Mouse (Mus musculus) fat pad, adult 2 months (tissue): ENCODE results near the gene Tnfaip2.

Experiments
- DNase-seq: peaks from one replicate; pipeline ENCODE4 v3.0.0-alpha.2; 2011; ENCODE audit warnings: low read depth, low spot score; ENCODE audit errors: extremely low read depth

The Tnfaip2 gene

GRCm38 (mm10) chr12:111427438-111428113 is 14.7 kb upstream of the Tnfaip2 start:
- DNase-seq = no peak

DNA sequence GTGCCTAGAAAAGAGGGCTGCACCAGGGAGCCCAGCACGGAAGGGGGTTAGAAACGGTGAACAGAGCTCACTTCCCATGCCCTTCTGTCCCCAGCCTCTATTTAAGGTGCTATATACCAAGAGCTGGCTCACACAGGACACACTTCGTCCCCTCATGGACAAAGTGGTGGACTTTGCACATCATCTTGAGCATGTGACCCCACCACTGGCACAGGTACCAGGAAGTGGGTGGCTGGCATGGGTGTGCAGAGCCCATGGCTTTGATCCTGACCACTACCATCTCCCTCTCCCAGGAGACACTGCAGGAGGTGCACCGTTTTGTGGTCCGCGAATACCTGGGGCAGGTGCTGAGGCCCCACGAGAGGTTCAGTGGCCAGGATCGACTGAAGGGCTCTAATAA is 13.9 kb upstream of the Tnfaip2 start:
- DNase-seq = no peak

GRCm38 (mm10) chr12:111428961-111429911 is 13.0 kb upstream of the Tnfaip2 start:
- no peak for DNase-seq

DNA sequence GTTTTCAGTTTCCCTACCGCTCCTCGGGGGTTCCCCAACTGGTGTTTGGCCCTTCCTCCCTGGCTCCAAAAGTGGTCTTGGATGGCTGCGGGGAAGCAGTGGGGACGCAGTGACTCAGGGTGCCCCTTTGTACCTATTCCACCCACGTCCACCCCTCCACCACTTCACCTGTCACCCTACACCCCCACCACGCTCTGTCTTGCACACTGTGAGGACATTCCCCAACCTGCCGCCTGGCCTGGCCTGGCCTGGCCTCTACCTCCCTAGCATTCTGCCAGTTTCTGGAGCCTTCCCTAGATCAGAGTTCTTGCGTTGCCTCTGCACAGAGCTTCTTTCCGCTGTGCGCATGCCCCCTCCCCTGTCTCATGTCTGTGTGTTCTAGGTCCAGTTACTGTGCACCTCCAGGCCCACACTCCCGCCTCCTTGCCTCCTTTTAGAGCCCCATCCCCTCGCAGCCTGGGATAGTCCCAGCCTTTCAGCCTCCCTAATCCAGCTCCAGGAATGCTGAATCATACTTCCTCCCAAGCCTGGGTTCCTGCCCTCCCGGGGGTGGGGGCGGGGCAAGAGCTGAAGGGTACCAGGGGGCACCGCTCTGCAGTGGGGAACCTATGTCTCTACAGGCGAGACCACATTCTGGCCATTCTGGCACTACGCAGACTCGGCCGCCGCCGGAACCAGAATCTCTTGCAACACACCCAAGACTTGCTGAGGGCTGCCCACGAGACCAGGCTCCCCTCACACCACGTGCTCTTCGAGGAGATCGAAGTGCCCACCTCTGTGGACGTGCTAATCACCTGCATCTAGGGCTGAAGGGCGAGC is 12.0 kb upstream of the Tnfaip2 start:
- DNase-seq = no peak

- DNase-seq = no peak
Observed at GRCm38 (mm10) chr12:111430868-111431817, 11.1 kb upstream of the Tnfaip2 start.

- no peak for DNase-seq
Observed at GRCm38 (mm10) chr12:111432097-111432496, 10.2 kb upstream of the Tnfaip2 start.

DNA sequence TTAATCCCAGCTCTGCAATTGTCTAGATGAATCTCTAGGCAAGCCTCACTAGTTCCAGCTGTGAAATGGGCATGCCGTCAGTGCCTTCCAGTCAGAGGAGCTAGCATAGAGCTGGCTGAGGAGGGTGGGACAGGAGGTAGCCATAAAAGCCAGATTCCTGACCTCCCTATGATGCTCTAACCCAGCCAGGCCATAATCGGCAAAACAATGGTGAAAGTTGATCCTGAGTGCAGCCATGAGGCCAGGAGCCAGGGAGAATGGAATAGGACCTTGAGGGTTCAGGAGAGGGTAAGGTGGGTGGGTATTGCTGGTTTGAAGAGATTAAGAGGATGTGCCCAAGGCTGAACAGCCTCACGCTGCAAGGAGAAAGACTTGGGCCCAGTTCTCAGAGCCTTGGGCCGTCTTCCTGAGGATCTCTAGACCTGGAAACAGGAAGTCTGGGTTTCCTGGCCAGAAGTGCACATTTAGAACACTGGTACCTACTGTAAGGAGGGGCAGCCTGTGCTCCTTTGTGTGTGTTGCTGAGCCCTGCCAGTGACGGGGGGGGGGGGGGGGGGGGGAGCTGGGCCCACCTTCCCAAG is 9.4 kb upstream of the Tnfaip2 start:
- no peak for DNase-seq

DNA sequence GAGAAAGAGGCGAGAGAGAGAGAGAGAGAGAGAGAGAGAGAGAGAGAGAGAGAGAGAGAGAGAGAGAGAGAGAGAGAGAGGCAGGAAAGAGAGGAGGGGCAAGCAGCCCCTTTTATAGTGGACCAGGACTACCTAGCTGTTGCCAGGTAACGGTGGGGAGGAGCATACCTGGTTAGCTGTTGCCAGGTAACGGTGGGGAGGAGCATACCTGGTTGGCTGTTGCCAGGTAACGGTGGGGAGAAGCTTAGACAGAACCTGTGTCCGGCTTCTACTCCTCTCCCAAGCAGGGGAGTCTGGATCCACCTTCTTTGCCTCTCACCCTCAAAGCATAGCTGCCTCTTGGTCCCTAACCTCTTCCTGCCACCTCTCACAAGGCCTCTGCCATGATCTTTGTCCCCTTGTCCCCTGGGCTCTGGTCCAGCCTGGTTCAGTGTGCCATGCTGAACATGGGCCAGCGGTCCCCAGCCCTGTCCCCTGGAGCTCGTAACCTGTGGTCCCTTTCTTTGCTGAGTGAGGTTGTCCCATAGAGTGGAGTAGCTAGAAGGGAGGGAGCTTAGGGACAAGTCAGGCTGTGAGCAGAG is 8.0 kb upstream of the Tnfaip2 start:
- DNase-seq = no peak

DNA sequence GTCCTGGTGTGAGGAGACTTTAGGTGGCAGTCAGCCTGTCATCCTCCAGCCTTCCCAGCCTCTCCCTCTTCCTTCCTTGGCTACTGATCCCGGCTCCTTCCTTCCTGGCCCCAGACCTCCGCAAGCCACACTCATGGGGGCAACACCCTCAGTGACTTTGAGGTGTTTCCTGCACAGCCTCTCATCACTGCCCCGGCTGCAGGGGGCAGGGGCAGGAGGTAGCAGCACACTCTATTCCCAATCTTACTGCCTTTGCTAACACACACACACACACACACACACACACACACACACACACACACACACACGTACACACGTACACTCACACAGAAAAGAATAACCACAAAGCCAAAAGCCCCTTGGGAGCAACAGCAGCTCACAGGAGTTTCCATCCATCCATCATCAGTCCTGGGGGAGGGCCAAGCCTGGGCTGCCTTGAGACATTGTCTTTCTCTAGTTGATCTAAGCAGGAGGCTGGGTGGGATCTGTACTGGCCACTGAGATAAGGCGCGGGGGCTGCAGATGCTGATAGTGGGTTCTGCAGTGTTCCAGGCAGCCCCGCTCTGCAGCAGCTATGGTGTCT is 7.4 kb upstream of the Tnfaip2 start:
- no peak for DNase-seq

DNA sequence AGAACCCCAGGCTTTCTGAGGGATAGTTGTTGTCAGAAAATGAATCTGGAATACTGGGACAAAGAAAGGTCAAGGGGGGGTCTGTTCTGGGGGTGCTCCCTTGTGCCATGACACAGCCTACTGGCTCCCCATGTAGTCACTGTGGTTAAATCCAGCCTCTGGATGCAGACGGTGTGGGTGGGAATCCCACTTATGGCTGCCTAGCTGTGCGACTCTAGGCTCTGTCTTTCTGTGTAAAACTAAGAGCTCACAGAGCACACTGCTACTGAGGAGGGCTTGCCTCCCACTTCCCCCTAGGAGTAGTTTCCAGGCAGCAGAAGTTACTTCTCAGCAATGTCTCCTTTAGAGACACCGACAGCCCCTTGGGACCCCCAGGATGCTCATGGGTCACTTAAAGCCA is 6.1 kb upstream of the Tnfaip2 start:
- no peak for DNase-seq

GRCm38 (mm10) chr12:111436640-111437039 is 5.6 kb upstream of the Tnfaip2 start:
- DNase-seq = no peak

DNA sequence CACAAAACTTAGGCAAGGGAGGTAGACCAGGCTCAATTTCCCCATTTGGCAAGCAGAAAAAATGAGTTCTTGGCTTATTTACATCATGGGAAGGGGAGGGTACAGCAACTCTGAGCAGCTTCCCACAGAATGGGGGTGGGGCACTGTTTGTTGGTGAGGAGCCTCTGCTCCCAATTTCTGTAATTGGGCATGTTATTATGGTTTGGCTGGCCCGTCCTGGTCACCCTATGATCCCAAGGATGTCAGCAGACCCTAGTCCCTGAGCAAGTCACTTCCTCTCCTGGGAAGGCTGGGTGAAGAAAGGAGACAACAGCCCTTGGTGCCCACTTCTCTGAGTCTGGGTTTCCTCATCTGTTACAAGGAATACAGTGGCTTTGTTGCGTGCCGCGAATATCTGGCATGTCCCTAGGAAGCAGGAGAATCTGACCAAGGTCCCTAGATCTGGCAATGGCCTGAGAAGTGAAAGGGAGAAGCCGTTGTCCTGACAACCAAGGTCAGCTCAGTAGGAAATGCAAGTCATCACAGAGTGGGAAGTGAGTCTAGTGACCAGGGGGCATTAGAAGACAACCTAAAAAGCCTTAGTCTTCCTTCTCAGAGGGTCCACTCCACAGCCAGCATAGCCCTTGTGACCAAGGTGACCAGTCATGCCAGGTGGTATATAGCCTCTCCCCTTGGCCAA is 4.9 kb upstream of the Tnfaip2 start:
- DNase-seq = no peak

GRCm38 (mm10) chr12:111438850-111439249 is 3.4 kb upstream of the Tnfaip2 start:
- no peak for DNase-seq

GRCm38 (mm10) chr12:111440701-111441373 is 1.4 kb upstream of the Tnfaip2 start:
- no peak for DNase-seq

- DNase-seq = no peak
Observed at GRCm38 (mm10) chr12:111441523-111441922, 746 bp upstream of the Tnfaip2 start.

GRCm38 (mm10) chr12:111443011-111443870 is 972 bp downstream of the Tnfaip2 start:
- no peak for DNase-seq
